Mouse (Mus musculus) myocyte (in vitro differentiated cells): ENCODE data around the gene Sema6d.

ENCODE experiments used
- CEBPB ChIP-seq: IDR thresholded peaks from 2 replicates; pipeline ENCODE4 v1.6.1; 2011; ENCODE audit warnings: mild to moderate bottlenecking, moderate library complexity; ENCODE audit not compliant: poor library complexity, insufficient read depth, severe bottlenecking
- MAX ChIP-seq: IDR thresholded peaks from one replicate; pipeline ENCODE4 v1.6.1; 2011; ENCODE audit warnings: low read depth, mild to moderate bottlenecking, control low read depth
- MYOD1 ChIP-seq, 3 experiments: IDR thresholded peaks; one replicate each; pipeline ENCODE4 v1.6.1; 2011; ENCODE audit warnings: control low read depth in 2 of 3, low read depth in 2 of 3, mild to moderate bottlenecking in 2 of 3, moderate library complexity in 1 of 3; ENCODE audit not compliant: insufficient read length in 2 of 3, control insufficient read depth in 1 of 3
- MYOG ChIP-seq, 3 experiments: IDR thresholded peaks; one replicate each; pipeline ENCODE4 v1.6.1; 2011; ENCODE audit warnings: control low read depth in 2 of 3, low read depth in 2 of 3, mild to moderate bottlenecking in 2 of 3; ENCODE audit not compliant: insufficient read length in 2 of 3, control insufficient read depth in 1 of 3, insufficient read depth in 1 of 3
- POLR2A ChIP-seq: IDR thresholded peaks from one replicate; pipeline ENCODE4 v1.6.1; 2011; ENCODE audit warnings: low read depth, mild to moderate bottlenecking, control low read depth, moderate library complexity; ENCODE audit not compliant: insufficient read length
- POLR2AphosphoS2 ChIP-seq: IDR thresholded peaks from one replicate; pipeline ENCODE4 v1.6.1; 2011; ENCODE audit warnings: low read depth, control low read depth; ENCODE audit not compliant: insufficient read length
- SRF ChIP-seq: IDR thresholded peaks from one replicate; pipeline ENCODE4 v1.6.1; 2011; ENCODE audit warnings: low read depth; ENCODE audit not compliant: control insufficient read depth, insufficient read length
- TCF12 ChIP-seq: IDR thresholded peaks from one replicate; pipeline ENCODE4 v1.6.1; 2011; ENCODE audit warnings: mild to moderate bottlenecking, control low read depth; ENCODE audit not compliant: poor library complexity, insufficient read depth, severe bottlenecking
- USF1 ChIP-seq: IDR thresholded peaks from one replicate; pipeline ENCODE4 v1.6.1; 2011; ENCODE audit warnings: low read depth, mild to moderate bottlenecking, control low read depth, moderate library complexity

DNA sequence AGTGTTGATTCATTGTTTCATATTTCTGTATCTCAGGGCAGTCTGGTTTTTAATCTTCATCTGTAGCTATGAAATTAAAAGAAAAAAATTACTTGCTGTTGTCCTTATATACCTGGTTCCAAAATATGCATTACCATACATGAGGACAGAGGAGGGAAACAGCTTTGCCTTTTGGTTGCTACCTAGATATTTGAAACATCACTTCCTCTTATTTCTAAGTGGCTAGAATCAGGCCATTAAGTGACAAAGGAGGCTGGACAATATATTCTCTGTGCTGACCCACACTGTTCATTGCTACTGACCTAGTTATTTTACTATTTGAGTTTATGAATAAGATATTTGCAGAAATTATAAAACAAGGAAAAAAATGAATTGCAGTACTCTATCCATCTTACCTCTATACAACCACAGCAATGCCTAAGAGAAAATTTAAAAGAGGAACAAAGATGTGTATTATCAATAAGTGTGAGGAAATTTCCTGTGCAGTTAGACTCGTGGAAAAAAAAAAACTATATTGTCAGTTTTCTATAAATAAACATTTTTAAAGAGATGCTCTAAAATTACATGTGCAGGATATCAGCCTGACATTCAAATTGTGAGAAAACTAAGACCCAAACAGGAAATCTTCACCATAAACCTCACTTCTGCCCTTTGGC is 330.5 kb downstream of the Sema6d start:
- no peak for TF ChIP-seq MAX
- TF ChIP-seq POLR2A = no peak
- no peak for TF ChIP-seq USF1
- no peak for TF ChIP-seq POLR2AphosphoS2
- TF ChIP-seq TCF12 = no peak
- TF ChIP-seq MYOG (IDR thresholded peaks at IDR 0.05; ENCODE audit: control insufficient read depth in 1 of 3, insufficient read depth in 1 of 3, insufficient read length in 2 of 3, low read depth in 2 of 3) = no peak
- TF ChIP-seq CEBPB = no peak
- TF ChIP-seq MYOD1 (IDR thresholded peaks at IDR 0.05; ENCODE audit: control insufficient read depth in 1 of 3, insufficient read length in 2 of 3, low read depth in 2 of 3) = no peak
- no peak for TF ChIP-seq SRF
